Mouse (Mus musculus) hindbrain, embryonic 15.5 days (tissue): ENCODE data around the gene Ankrd31. TPM values are rescaled to one million over a fixed set of nuclear protein-coding genes. Genes with fewer than 3 reads are reported as not detected.
A peak's percentile ranks its signal among the peaks of the same experiment; 100 is the strongest.
"Not testable (repeated sequence)": the region's sequence is repeated elsewhere in the genome, so short reads cannot be mapped to it uniquely, and the experiment has no call there.

Experiments used
- ATAC-seq: fragments of 200-750 bp; cut with Nextera tagmentation; 2 replicates; pipeline ENCODE4 v1.8.0; 2017; ENCODE audit warnings: low read depth, moderate number of reproducible peaks, moderate TSS enrichment; ENCODE audit not compliant: low FRiP score
- H3K27ac ChIP-seq: fragments of 300-500 bp; sonication (generic); replicated peaks from 2 replicates; pipeline ENCODE4 v1.5.1; 2015; ENCODE audit warnings: mild to moderate bottlenecking, inconsistent platforms
- H3K27me3 ChIP-seq: fragments of 300-500 bp; sonication (generic); 2 replicates; pipeline ENCODE4 v1.6.1; 2015; ENCODE audit warnings: control low read depth, inconsistent platforms
- H3K36me3 ChIP-seq: fragments of 300-500 bp; sonication (generic); 2 replicates; pipeline ENCODE4 v1.6.1; 2015; ENCODE audit warnings: control low read depth, inconsistent platforms
- H3K4me1 ChIP-seq: fragments of 300-500 bp; sonication (generic); replicated peaks from 2 replicates; pipeline ENCODE4 v1.6.1; 2015; ENCODE audit warnings: control low read depth, inconsistent platforms
- H3K4me2 ChIP-seq: fragments of 300-500 bp; sonication (generic); 2 replicates; pipeline ENCODE4 v1.6.1; 2015; ENCODE audit warnings: moderate library complexity, mild to moderate bottlenecking, inconsistent platforms
- H3K4me3 ChIP-seq: fragments of 300-500 bp; sonication (generic); 2 replicates; pipeline ENCODE4 v1.5.1; 2015; ENCODE audit warnings: mild to moderate bottlenecking, inconsistent platforms
- H3K9ac ChIP-seq: fragments of 300-500 bp; sonication (generic); 2 replicates; pipeline ENCODE4 v1.6.1; 2015; ENCODE audit warnings: inconsistent platforms
- H3K9me3 ChIP-seq: fragments of 300-500 bp; sonication (generic); 2 replicates; pipeline ENCODE4 v1.6.1; 2016; ENCODE audit warnings: control low read depth, inconsistent platforms
- WGBS: fragments of 180-500 bp; shearing (Covaris S2); methylation state at CpG from one replicate; pipeline ENCODE4 v1.1.7; 2015; 5-methylcytosine and 5-hydroxymethylcytosine counted together
- polyA plus RNA-seq: library from polyadenylated mRNA; unstranded; fragments of >200 nt; fragmentation: Nextera tagmentation; extraction: Ambion mirVana; gene quantifications from 2 replicates; pipeline ENCODE4 v1.2.1, GENCODE M21; 2015

Gene Ankrd31
- polyA plus RNA-seq, 1 experiment from 2014 or later: not detected

GRCm38 (mm10) chr13:96874071-96874470, 126.0 kb downstream of the Ankrd31 start:
- Histone ChIP-seq H3K9me3 (no peaks in the 10 kb centered on the region), H3K4me3 (no peak overlapping the region), H3K27me3 (no peaks in the 10 kb centered on the region), H3K4me2 (no peak overlapping the region), H3K27ac (no peak overlapping the region), H3K36me3 (no peaks in the 10 kb centered on the region), H3K9ac (no peak overlapping the region), H3K4me1 (no peaks in the 10 kb centered on the region)
- no peak for ATAC-seq

DNA sequence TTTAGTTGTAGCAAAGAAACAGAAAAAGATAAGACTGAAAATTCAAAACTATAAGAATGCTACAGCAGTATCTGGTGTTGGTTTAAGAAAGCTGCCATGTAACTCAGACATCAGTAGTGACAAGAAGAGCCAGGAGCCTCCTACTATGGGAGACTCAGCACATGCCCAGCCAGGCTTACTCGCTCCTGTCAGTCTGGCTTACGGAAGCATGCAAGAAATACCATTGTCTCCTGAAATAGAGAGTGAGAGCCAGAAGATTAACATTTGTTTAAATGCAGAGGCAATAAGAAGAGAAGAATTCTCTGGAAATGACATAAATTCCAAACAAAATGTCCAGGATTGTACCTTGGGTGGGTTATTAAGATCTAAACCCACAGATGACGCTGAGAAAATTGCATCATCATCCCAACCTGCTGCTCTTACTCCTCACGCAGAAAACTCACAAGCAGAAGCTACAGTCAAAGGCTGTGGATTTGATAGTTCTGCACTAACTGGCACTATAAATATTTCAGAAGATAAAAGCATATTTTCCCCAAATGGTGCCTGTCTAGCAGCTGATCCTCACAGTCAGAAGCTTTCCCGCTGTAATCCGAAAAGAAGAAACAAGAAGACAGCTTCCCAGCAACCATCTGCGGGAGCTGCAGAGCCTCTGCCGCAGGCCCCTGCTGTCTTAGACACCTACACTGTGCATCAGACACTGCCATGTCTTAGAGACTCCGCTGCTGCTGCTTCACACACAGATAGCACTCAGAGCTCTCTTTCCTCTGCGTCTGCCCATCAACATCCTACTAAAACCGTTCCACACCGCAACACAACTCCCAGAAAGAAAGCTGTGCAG, 130.4 kb downstream of the Ankrd31 start:
- Histone ChIP-seq H3K27me3 (no peaks in the 10 kb centered on the region), H3K9me3 (no peaks in the 10 kb centered on the region), H3K4me3 (no peak overlapping the region), H3K36me3 (no peaks in the 10 kb centered on the region), H3K4me2 (no peak overlapping the region), H3K4me1 (no peaks in the 10 kb centered on the region), H3K27ac (no peak overlapping the region), H3K9ac (no peak overlapping the region)
- no peak for ATAC-seq
- WGBS: 64% methylated on average over 12 of the region's 12 CpGs

DNA sequence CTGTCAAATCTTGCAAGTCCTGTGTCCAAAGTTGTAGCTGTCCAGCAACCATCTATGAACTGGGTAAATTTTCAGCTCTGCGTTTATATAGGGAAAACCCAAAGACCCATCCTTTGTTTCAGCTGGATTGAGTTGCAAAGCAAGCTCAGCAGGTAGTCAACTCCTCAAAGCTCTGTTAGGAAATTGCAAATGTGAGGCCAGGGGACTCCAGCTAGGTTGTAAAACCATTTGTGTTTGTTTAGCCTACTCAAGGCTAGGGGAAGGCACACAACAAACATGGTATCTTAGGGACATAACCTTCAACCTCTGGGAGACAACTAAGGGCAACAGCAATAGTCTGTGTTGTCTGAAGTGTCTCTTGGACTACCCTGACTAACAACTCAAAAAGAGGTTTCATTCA, 136.5 kb downstream of the Ankrd31 start:
- Histone ChIP-seq H3K9me3 (no peaks in the 10 kb centered on the region), H3K4me3 (no peak overlapping the region), H3K36me3 (no peaks in the 10 kb centered on the region), H3K4me2 (no peak overlapping the region), H3K27ac (no peak overlapping the region), H3K27me3 (no peaks in the 10 kb centered on the region), H3K9ac (no peak overlapping the region), H3K4me1 (no peaks in the 10 kb centered on the region)
- ATAC-seq: no peak
- whole genome bisulfite sequencing: 25% methylated on average over 1 of the region's 1 CpGs

DNA sequence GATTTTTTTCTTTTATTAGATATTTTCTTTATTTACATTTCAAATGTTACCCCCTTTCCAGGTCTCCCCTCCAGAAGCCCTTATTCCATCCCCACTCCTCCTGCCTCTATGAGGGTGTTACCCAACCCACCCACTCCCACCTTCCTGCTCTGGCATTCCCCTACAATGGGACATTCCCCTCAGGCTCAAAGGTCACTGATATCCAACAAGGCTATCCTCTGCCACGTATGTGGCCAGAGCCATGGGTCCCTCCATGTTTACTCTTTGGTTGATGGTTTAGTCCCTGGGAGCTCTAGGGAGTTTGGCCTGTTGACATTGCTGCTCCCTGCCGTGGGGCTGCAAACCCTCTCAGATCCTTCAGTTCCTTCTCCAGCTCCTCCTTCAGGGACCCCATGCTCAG, 141.9 kb downstream of the Ankrd31 start:
- H3K4me2 ChIP-seq: no peak overlapping the region
- no peak for ATAC-seq
- H3K9ac ChIP-seq: no peak overlapping the region
- 49% methylated on average over 2 of the region's 2 CpGs for WGBS
- no peaks in the 10 kb centered on the region for H3K4me1 ChIP-seq
- H3K27me3 ChIP-seq: no peaks in the 10 kb centered on the region
- H3K4me3 ChIP-seq: no peak overlapping the region
- no peak overlapping the region for H3K27ac ChIP-seq
- no peaks in the 10 kb centered on the region for H3K9me3 ChIP-seq
- H3K36me3 ChIP-seq: no peaks in the 10 kb centered on the region

DNA sequence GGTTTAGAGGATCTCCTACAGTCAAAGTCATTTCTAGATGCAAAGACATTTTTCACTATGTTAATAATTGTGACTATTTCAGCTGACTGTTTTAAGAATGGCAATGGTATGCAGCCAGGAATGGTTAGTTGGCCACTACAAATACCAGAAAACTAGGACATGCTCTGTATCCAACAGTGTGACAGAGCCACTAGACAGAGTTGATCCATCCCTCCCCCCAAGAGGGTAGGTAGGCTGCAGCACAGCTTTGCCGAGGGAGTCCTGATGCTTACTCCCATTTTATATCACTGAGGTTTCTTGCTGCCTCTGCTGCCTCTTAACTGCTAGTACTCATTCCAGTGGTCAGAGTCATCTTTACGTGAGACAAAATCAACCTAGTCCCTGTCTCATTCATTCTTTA, 147.1 kb downstream of the Ankrd31 start:
- no peak for ATAC-seq
- Histone ChIP-seq H3K9ac (no peak overlapping the region), H3K27me3 (no peaks in the 10 kb centered on the region), H3K4me3 (no peak overlapping the region), H3K4me1 (no peaks in the 10 kb centered on the region), H3K9me3 (no peaks in the 10 kb centered on the region), H3K36me3 (no peaks in the 10 kb centered on the region), H3K27ac (no peak overlapping the region), H3K4me2 (no peak overlapping the region)
- WGBS: 84% methylated on average over 2 of the region's 2 CpGs

DNA sequence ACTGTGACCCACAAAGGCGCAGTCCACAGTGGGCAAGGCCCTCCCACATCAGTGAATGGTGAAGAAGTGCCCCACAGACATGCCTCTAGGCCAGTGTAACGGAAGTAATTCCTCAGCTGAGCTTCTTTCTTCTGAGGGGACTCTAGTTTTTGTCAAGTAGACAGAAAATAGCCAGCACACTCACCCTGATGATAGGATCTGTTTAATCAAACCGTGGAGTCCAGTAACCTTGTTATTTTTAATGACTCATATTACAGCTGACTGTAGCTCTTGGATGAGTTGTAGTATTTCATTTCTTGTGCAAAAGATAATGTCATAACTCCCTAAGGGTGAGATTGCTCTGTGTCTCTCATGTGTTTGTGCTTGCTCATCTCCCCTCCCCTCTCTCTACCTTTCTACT, 158.6 kb downstream of the Ankrd31 start:
- Histone ChIP-seq H3K4me2 (no peak overlapping the region), H3K4me3 (no peak overlapping the region), H3K9me3 (no peaks in the 10 kb centered on the region), H3K4me1 (no peaks in the 10 kb centered on the region), H3K9ac (no peak overlapping the region), H3K27ac (no peak overlapping the region), H3K36me3 (no peaks in the 10 kb centered on the region), H3K27me3 (no peaks in the 10 kb centered on the region)
- ATAC-seq: no peak
- 59% methylated on average over 3 of the region's 3 CpGs for WGBS

DNA sequence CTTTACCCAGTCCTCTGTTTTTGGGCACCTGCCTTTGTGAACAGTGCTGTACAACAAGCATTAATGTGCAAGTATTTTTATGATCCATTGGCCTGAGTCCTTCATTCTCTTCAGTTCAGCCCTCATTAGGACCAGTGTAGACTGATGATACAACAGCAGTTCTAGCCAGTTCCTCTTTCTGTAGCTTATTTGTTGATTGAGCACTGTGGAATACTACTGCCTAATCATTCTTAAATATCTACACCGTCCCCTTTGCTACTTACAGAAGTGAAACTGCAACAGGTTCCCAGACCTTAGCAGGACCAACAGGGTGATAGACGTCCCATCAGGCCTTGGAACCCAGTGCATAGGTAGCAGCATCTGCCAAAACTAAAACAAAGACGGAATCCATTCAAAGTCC, 163.1 kb downstream of the Ankrd31 start:
- no peak for ATAC-seq
- Histone ChIP-seq H3K9me3 (no peaks in the 10 kb centered on the region), H3K27ac (no peak overlapping the region), H3K4me1 (no peaks in the 10 kb centered on the region), H3K27me3 (no peaks in the 10 kb centered on the region), H3K9ac (no peak overlapping the region), H3K4me2 (no peak overlapping the region), H3K36me3 (no peaks in the 10 kb centered on the region), H3K4me3 (no peak overlapping the region)
- WGBS: 91% methylated on average over 3 of the region's 3 CpGs

DNA sequence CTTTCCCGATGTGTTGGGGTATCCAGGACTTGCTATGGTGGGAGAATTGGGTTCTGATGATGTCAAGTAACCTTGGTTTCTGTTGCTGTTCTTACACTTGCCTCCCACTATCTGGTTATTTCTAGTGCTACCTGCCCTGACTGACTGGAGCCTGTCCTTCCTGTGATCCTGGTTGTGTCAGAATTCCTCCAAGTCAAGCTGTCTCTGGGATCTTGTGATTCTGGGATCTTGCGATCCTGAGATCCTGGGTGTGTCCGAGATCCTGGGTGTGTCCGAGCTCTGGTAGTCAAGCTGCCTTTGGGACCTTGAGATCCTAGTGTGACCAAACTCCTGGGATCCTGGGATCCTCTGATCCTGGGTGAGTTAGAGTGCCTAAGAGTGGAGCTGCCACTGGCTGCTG, 175.1 kb downstream of the Ankrd31 start:
- H3K4me3 ChIP-seq, H3K9me3 ChIP-seq, H3K36me3 ChIP-seq, H3K4me2 ChIP-seq, H3K9ac ChIP-seq, ATAC-seq, H3K27ac ChIP-seq: not testable (repeated sequence)
- Histone ChIP-seq H3K4me1 (peaks cover 20% of the 10 kb centered on the region), H3K27me3 (peaks cover 28% of the 10 kb centered on the region)
- 93% methylated on average over 4 of the region's 4 CpGs for WGBS

DNA sequence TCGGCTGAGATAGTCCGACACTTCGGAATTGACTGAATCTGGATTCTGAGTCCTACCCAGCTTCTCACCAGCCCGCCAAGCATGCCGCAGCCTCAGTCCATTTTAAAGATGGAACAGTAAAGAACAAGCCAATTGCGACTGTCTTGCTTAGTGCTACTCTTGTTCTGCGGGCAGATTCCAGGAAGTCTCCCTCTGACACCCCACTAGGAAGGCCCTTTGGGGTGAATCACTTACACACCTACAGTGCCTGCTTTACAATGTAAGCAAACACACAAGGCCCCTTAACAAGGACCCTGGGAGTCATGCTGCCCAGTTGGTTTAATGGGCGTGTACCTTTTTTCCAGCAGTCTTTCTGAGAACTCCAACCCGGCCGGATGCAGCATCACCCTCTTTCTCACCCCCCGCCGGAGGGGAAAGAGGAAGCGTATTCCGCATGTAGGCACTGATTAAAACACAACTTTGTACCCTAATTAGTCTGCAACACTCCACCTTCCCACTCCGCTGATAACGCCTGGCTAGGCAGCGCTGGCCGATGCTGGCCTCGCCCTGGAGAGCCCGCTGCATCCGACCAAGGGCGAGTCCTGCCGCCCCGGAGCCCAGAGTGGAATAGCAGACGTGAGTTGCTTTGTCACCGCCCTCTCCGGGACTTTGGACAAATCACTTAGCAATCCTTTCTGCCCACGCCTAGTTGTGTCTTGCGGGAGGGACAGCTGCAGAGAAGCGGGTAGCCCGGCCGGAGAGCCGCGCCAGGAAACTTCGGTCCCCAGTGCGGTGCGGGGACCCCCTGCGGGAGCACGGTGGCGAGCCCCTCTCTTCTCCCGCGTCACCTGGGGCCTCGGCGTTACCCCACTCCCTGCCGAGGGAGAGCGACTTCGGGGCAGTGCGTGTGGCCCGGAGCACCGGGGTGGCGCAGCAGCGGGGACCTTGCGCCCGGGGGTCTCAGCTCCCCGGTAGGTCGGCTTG, 176.2 kb downstream of the Ankrd31 start, which contains the start of gene Gcnt4:
Gene Gcnt4 (plus strand): TSS at position 691 of the 963 bp plus-strand sequence.
- Histone ChIP-seq H3K27me3 (peaks cover 28% of the 10 kb centered on the region), H3K4me1 (peaks cover 20% of the 10 kb centered on the region), H3K9ac (peak within 1 kb of the TSS; percentile 45), H3K4me3 (peak within 1 kb of the TSS; percentile 73), H3K9me3 (no peaks in the 10 kb centered on the region), H3K4me2 (peak within 1 kb of the TSS; percentile 100), H3K36me3 (no peaks in the 10 kb centered on the region), H3K27ac (no peak within 1 kb of the TSS)
- WGBS: 10% methylated on average over 49 of the region's 56 CpGs
- ATAC-seq: peak; percentile 54

GRCm38 (mm10) chr13:96924985-96925745, 177.1 kb downstream of the Ankrd31 start:
- ATAC-seq: peak; percentile 48; the same call in 1 of the 2 replicates
- no peaks in the 10 kb centered on the region for H3K9me3 ChIP-seq
- H3K9ac ChIP-seq: peak overlapping the region; percentile 45
- WGBS: 1% methylated on average over 49 of the region's 53 CpGs
- H3K4me3 ChIP-seq: peak overlapping the region; percentile 73
- H3K36me3 ChIP-seq: no peaks in the 10 kb centered on the region
- peaks cover 20% of the 10 kb centered on the region for H3K4me1 ChIP-seq
- H3K27ac ChIP-seq: no peak overlapping the region
- H3K27me3 ChIP-seq: peaks cover 28% of the 10 kb centered on the region
- peak overlapping the region; percentile 100 for H3K4me2 ChIP-seq

DNA sequence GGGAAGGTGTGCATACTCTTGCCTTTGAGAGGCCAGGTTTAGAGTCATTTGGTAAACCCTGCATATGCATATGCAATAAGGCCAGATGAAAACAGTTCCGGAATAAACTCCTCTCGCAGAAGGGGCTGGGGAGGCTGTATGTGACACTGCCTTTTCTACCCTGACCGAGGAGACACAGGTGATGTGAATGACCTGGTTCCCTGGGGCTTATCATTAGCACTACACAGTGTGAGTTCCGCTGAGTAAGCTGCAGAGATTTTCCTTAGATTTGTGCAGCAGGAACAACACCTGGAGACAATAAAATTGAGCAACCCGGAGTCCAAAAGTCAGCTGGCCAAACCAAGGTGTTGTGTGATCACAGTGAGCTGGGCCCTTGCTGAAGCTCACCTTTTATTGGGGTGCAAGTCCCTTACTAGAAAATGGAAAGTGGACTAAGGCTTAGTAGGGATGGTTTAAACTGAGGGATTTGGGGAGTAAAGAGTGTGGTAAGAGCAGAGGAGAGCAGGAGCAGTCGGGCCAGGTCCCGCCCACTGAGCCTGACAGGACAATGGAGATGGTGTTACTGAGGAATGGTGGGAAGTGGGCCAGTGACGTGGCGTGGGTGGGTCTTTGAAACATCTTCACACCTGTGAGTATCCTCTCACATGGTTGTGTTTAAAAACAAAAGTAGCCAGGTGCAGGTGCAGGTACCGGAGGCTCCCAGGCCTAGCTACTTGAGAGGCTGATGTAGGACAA, 178.1 kb downstream of the Ankrd31 start:
- no peak for ATAC-seq
- H3K27ac ChIP-seq: no peak overlapping the region
- no peaks in the 10 kb centered on the region for H3K36me3 ChIP-seq
- 0 out of 2 replicates have a peak overlapping the region, but pooled peaks have one; percentile 100 for H3K4me2 ChIP-seq
- no peaks in the 10 kb centered on the region for H3K9me3 ChIP-seq
- no peak overlapping the region for H3K9ac ChIP-seq
- WGBS: 41% methylated on average over 10 of the region's 10 CpGs
- H3K4me1 ChIP-seq: peaks cover 20% of the 10 kb centered on the region
- no peak overlapping the region for H3K4me3 ChIP-seq
- peaks cover 28% of the 10 kb centered on the region for H3K27me3 ChIP-seq
